Mouse (Mus musculus) embryonic fibroblast, embryonic 13.5 days (primary cell): ENCODE measurements around the gene Dyrk1b. TPM values are rescaled to one million over a fixed set of nuclear protein-coding genes. Genes with fewer than 3 reads are reported as not detected.

Experiments
- H3K27ac ChIP-seq: 2 replicates; pipeline ENCODE4 v1.5.1; 2012; ENCODE audit warnings: low read length, control low read depth, inconsistent platforms; ENCODE audit not compliant: insufficient read depth
- H3K4me1 ChIP-seq: 2 replicates; pipeline ENCODE4 v1.6.1; 2011; ENCODE audit warnings: low read length; ENCODE audit not compliant: control insufficient read depth, insufficient read depth
- H3K4me3 ChIP-seq: 2 replicates; pipeline ENCODE4 v1.5.1; 2011; ENCODE audit warnings: mild to moderate bottlenecking, control low read depth, low read length; ENCODE audit not compliant: insufficient read depth
- CTCF ChIP-seq: IDR thresholded peaks from 2 replicates; pipeline ENCODE4 v1.5.1; 2011; ENCODE audit warnings: mild to moderate bottlenecking, control low read depth, low read length, moderate library complexity, borderline replicate concordance; ENCODE audit not compliant: insufficient read depth
- POLR2A ChIP-seq: IDR thresholded peaks from 2 replicates; pipeline ENCODE4 v1.6.1; 2011; ENCODE audit warnings: low read depth, mild to moderate bottlenecking, control low read depth, low read length, moderate library complexity
- polyA plus RNA-seq: library from polyadenylated mRNA; stranded (reverse); fragments of >200 nt; gene quantifications from 2 replicates; pipeline ENCODE4 v1.2.4, GENCODE M21; 2011; ENCODE audit warnings: low read depth; ENCODE audit not compliant: missing spikeins, insufficient read length

Dyrk1b gene
- polyA plus RNA-seq, 1 experiment = 12.9 TPM

GRCm38 (mm10) chr7:28168320-28169115 lies 10.8 kb upstream of the Dyrk1b start:
- peak overlapping the region; percentile 58 for H3K27ac ChIP-seq

GRCm38 (mm10) chr7:28169489-28170422 lies 9.5 kb upstream of the Dyrk1b start, which contains the start of gene Fbl:
Fbl (plus strand) TSS chr7:28169710.
- peak; percentile 86 for TF ChIP-seq POLR2A
- TF ChIP-seq CTCF = no peak
- Histone ChIP-seq H3K4me3 (peak within 1 kb of the TSS; percentile 87), H3K4me1 (peaks cover 7% of the 10 kb centered on the region; the same call in 1 of the 2 replicates), H3K27ac (peak within 1 kb of the TSS; percentile 58)

More at GRCm38 (mm10) chr7:28168320-28169115, 10.8 kb upstream of the Dyrk1b start:
- Histone ChIP-seq H3K4me1 (peaks cover 7% of the 10 kb centered on the region; the same call in 1 of the 2 replicates), H3K4me3 (peak overlapping the region; percentile 87)
- TF ChIP-seq POLR2A (no peak; the same call in 1 of the 2 replicates), CTCF (peak; percentile 80)

GRCm38 (mm10) chr7:28175358-28175757 lies 3.9 kb upstream of the Dyrk1b start:
- TF ChIP-seq POLR2A = no peak
- TF ChIP-seq CTCF = no peak
- Histone ChIP-seq H3K4me3 (no peak overlapping the region), H3K27ac (no peak overlapping the region), H3K4me1 (no peaks in the 10 kb centered on the region)

- TF ChIP-seq CTCF = no peak
- no peak for TF ChIP-seq POLR2A
- peak overlapping the region; percentile 79 for H3K4me3 ChIP-seq
- peaks cover 2% of the 10 kb centered on the region; the same call in 1 of the 2 replicates for H3K4me1 ChIP-seq
- H3K27ac ChIP-seq = peak overlapping the region; percentile 33
These were observed 590 bp downstream of the Dyrk1b start for GRCm38 (mm10) chr7:28179741-28180377.

- TF ChIP-seq CTCF (no peak), POLR2A (no peak)
- Histone ChIP-seq H3K4me1 (peaks cover 2% of the 10 kb centered on the region; the same call in 1 of the 2 replicates), H3K4me3 (peak overlapping the region; percentile 67; the same call in 1 of the 2 replicates), H3K27ac (0 out of 2 replicates have a peak overlapping the region, but pooled peaks have one; percentile 4)
These were observed 1.6 kb downstream of the Dyrk1b start for GRCm38 (mm10) chr7:28180890-28181289.

GRCm38 (mm10) chr7:28181376-28181775 lies 2.1 kb downstream of the Dyrk1b start:
- no peak overlapping the region for H3K27ac ChIP-seq
- peaks cover 2% of the 10 kb centered on the region; the same call in 1 of the 2 replicates for H3K4me1 ChIP-seq
- no peak for TF ChIP-seq POLR2A
- H3K4me3 ChIP-seq = no peak overlapping the region

- Histone ChIP-seq H3K4me1 (peaks cover 2% of the 10 kb centered on the region; the same call in 1 of the 2 replicates), H3K4me3 (no peak overlapping the region)
- TF ChIP-seq CTCF (no peak), POLR2A (no peak)
These were observed 3.1 kb downstream of the Dyrk1b start for GRCm38 (mm10) chr7:28182320-28182719.

GRCm38 (mm10) chr7:28185884-28186283 lies 6.6 kb downstream of the Dyrk1b start:
- TF ChIP-seq POLR2A (no peak), CTCF (no peak)
- Histone ChIP-seq H3K4me1 (no peaks in the 10 kb centered on the region), H3K27ac (no peak overlapping the region), H3K4me3 (no peak overlapping the region)

More at GRCm38 (mm10) chr7:28182320-28182719, 3.1 kb downstream of the Dyrk1b start:
- no peak overlapping the region for H3K27ac ChIP-seq

GRCm38 (mm10) chr7:28186631-28187030 lies 7.4 kb downstream of the Dyrk1b start:
- TF ChIP-seq POLR2A = no peak
- no peak for TF ChIP-seq CTCF
- no peak overlapping the region for H3K4me3 ChIP-seq
- H3K27ac ChIP-seq = no peak overlapping the region
- no peaks in the 10 kb centered on the region for H3K4me1 ChIP-seq
